Mouse (Mus musculus) kidney, adult 8-10 months (tissue): ENCODE data around the gene Slu7.
A peak's percentile ranks its signal among the peaks of the same experiment; 100 is the strongest.

Source experiments
- DNase-seq, 2 experiments: peaks; one replicate each; pipeline ENCODE4 v3.0.0; 2022

The Slu7 gene

GRCm38 (mm10) chr11:43485855-43486254 lies 52.3 kb downstream of the Slu7 start:
- no peak for DNase-seq

DNA sequence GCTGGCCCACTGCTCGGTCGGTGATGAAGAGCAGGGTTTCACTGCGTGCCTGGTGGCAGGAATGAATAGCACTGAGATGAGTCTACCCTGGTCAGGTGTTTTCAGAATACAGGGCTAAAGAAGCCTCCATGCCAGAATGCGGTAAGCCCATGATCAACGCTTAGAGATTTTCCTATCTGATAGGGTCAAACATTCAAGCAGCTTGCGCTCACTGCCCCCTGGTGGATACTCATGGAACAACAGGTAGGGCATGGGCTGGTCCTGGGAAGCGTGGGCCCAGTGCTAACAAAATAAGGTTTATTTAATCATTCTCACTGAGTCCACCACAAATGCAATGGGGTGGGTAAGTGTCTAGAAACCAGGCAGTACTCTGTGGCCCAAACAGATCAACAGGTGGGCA lies 59.1 kb downstream of the Slu7 start:
- peak; percentile 45 to 78 for DNase-seq

DNA sequence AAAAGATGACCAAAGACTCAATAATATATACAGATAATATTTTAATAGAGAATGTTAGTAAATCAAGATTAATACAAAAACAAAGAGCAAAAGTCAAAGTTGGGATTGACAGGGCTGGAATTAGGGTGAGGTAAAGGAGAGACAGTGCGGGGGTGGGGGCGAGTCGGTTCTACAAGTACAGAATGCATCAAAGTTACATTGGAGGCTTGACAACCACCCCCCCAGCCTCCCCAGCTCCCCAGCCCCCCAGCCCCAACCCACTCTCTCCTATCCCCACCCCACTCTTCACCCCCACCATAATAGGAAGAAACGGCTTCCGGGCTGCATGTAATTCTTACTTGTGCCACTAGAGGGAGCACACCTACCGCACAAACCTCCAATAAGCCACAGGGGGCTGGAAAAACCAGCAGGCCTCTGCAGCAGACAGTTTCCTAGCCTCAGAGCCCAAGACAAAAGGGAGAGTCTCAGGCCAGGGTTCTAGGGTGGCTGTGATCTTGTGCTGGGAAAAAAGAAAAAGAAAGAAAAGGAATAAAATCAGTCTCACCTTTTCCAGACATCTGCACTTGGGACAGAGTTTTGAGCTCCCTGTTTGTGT lies 60.4 kb downstream of the Slu7 start:
- DNase-seq = peak; percentile 35 to 63

DNA sequence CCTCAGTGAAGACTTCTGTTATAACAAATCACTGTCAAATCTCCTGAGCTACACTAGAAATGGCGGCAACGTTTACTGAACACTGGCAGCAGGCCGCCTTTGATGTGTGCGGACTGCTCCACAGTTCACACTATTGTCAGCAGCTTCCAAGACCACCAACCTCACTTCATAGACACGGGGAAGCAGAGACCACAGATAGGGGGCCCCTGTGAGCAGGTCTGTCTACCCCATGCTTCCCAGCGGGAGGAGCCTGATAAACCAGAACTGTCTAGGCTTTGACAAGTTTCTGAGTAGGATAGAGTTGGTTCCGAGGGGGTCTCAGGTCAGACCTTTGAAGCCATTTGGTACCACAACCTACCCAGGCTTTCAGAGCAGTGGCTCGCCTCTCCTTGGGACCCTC lies 61.5 kb downstream of the Slu7 start:
- DNase-seq = no peak

- DNase-seq = peak in 1 of 2 experiments; percentile 21
These were observed 62.0 kb downstream of the Slu7 start for GRCm38 (mm10) chr11:43495532-43495931.
